Mouse (Mus musculus) limb, embryonic 11.5 days (tissue): Measurements from ENCODE around the gene Arl2bp. TPM values are rescaled to one million over a fixed set of nuclear protein-coding genes. Genes with fewer than 3 reads are reported as not detected.
A peak's percentile ranks its signal among the peaks of the same experiment; 100 is the strongest.

Source experiments
- ATAC-seq: fragments of 200-750 bp; cut with Nextera tagmentation; 2 replicates; pipeline ENCODE4 v1.8.0; 2017; ENCODE audit warnings: low read depth; ENCODE audit not compliant: insufficient number of reproducible peaks, low FRiP score, low TSS enrichment
- DNase-seq: peaks from one replicate; pipeline ENCODE4 v3.0.0-alpha.2; 2015; ENCODE audit warnings: low spot score
- H3K27ac ChIP-seq: fragments of 300-500 bp; sonication (generic); replicated peaks from 2 replicates; pipeline ENCODE4 v1.5.1; 2014; ENCODE audit warnings: low read depth, mild to moderate bottlenecking, low read length
- H3K27me3 ChIP-seq: fragments of 300-500 bp; sonication (generic); 2 replicates; pipeline ENCODE4 v1.6.1; 2014; ENCODE audit warnings: mild to moderate bottlenecking, low read length, mixed read lengths; ENCODE audit not compliant: control insufficient read depth, insufficient read depth
- H3K36me3 ChIP-seq: fragments of 300-500 bp; sonication (generic); 2 replicates; pipeline ENCODE4 v1.6.1; 2014; ENCODE audit warnings: mild to moderate bottlenecking, low read length, moderate library complexity, mixed read lengths; ENCODE audit not compliant: control insufficient read depth, insufficient read depth
- H3K4me1 ChIP-seq: fragments of 300-500 bp; sonication (generic); 2 replicates; pipeline ENCODE4 v1.6.1; 2014; ENCODE audit warnings: low read length, mixed read lengths; ENCODE audit not compliant: control insufficient read depth, insufficient read depth
- H3K4me2 ChIP-seq: fragments of 300-500 bp; sonication (generic); 2 replicates; pipeline ENCODE4 v1.6.1; 2014; ENCODE audit warnings: low read depth, mild to moderate bottlenecking, moderate library complexity; ENCODE audit not compliant: severe bottlenecking
- H3K4me3 ChIP-seq: fragments of 300-500 bp; sonication (generic); 2 replicates; pipeline ENCODE4 v1.5.1; 2014; ENCODE audit warnings: low read depth, low read length
- H3K9ac ChIP-seq: fragments of 300-500 bp; sonication (generic); 2 replicates; pipeline ENCODE4 v1.6.1; 2014; ENCODE audit warnings: mild to moderate bottlenecking, low read length
- H3K9me3 ChIP-seq: fragments of 300-500 bp; sonication (generic); 2 replicates; pipeline ENCODE4 v1.6.1; 2016; ENCODE audit warnings: low read length; ENCODE audit not compliant: control insufficient read depth
- WGBS: fragments of 180-500 bp; shearing (Covaris S2); extraction: QIAGEN DNeasy Blood & Tissue Kit; methylation state at CpG from one replicate; pipeline ENCODE4 v1.1.7; 2014; 5-methylcytosine and 5-hydroxymethylcytosine counted together
- polyA plus RNA-seq: library from polyadenylated mRNA; unstranded; fragments of >200 nt; fragmentation: Nextera tagmentation; extraction: Ambion mirVana; gene quantifications from 2 replicates; pipeline ENCODE4 v1.2.1, GENCODE M21; 2014

The Arl2bp gene
- polyA plus RNA-seq, 1 experiment from 2014 or later, result 60.6 TPM

DNA sequence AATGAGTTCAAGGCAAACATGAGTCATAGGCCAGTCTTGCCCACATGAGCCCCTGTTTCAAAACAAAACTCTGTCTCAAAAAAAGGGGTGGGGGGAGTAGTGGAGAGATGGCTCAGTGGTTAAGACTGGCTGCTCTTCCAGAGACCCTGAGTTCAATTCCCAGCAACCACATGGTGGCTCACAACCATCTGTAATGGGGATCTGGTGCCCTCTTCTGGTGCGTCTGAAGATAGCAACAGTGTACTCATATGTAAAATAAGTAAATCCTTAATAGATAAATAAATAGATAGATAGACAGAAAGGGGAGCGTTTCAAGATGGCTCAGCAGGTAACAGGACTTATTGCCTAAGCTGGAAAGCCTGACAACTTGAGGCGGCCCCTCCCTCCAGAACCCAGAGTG is 14.0 kb downstream of the Arl2bp start:
- Histone ChIP-seq H3K9ac (no peak overlapping the region), H3K9me3 (no peaks in the 10 kb centered on the region; the same call in 1 of the 2 replicates), H3K4me2 (no peak overlapping the region), H3K4me3 (no peak overlapping the region), H3K4me1 (no peaks in the 10 kb centered on the region), H3K27me3 (no peaks in the 10 kb centered on the region), H3K36me3 (no peaks in the 10 kb centered on the region), H3K27ac (no peak overlapping the region)
- DNase-seq (no peak), ATAC-seq (no peak)
- WGBS, result 85% methylated on average over 3 of the region's 3 CpGs

DNA sequence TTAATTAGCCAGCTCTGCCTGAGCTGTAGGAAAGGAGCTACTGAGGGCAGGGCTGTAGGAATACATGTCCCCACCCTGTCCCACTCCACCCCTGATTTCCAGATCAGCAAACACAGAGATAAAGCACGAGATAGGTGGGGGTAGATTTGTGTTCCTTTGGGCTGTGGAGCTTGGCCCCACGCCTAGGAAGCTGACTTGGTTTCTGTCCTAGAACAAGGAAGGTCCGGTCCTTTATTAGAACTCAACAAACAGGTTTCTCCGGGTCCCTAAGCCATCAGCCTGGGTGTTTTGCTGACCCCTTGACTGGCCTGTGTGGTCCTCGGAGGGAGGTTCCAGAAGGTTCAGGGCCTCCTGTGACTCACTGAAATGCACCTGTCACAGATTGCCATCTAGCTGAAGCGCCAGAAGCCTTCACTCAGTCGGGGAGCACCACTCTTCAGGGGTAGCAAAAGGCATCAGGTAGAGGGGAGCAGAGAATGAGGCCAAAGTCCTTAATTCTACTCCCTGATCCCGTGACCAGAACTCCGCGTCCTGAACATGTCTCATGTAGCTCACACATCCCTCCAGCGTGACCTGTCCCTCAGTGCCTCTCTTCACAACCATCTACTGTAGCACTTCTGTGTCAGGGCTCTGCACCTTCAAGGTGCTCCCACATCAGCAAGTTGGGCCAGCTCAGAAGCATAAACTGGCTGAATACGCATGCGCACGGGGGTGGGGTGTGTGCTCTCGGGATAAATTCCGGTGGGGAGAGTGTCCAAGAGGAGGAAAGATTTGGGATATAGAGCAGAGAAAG is 16.5 kb downstream of the Arl2bp start:
- WGBS, result 80% methylated on average over 16 of the region's 16 CpGs
- Histone ChIP-seq H3K4me1 (no peaks in the 10 kb centered on the region), H3K9ac (no peak overlapping the region), H3K27me3 (no peaks in the 10 kb centered on the region), H3K4me3 (no peak overlapping the region), H3K4me2 (no peak overlapping the region), H3K27ac (no peak overlapping the region), H3K36me3 (no peaks in the 10 kb centered on the region), H3K9me3 (no peaks in the 10 kb centered on the region; the same call in 1 of the 2 replicates)
- ATAC-seq (no peak), DNase-seq (no peak)

DNA sequence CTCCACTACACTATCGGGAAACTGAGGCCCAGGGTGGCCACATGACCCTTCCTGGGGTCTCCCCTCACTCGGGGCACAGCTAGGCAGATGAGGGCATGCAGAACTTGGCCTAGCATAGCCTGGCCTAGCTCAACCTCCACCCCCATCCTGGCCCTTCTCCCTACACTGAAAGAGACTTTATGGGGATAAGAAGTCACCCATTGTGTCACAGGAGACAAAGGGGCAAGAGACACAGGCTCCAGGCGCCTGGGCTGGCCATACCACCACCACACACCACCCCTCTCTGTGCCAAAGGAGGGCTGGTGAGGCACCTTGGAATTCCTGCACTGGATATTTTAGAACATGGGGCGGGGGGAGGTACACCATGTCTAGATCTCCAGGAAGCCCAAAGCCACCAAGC is 17.9 kb downstream of the Arl2bp start:
- no peak for ATAC-seq

DNA sequence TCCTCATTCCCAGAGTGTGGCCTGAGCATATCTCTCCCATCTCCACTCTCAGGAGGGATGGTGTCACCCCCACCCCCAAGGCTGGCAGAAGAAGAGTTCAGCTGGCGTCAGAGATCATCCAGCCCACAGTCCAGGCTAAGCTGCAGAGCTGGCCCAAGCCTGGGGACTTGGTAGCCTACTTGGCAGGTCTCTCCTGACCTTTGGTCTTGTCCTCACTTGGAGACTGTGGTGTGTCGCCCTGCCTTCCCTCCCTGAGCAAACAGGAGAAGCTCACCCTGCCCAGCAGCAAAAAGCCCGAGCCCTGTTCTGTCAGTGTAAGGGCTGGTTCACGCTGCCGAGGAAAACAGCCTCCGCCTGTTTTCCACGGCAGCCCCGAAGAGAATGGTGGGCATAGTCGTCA is 19.6 kb downstream of the Arl2bp start:
- Histone ChIP-seq H3K9me3 (no peaks in the 10 kb centered on the region), H3K36me3 (no peaks in the 10 kb centered on the region), H3K27ac (no peak overlapping the region), H3K27me3 (no peaks in the 10 kb centered on the region), H3K9ac (no peak overlapping the region), H3K4me2 (no peak overlapping the region), H3K4me3 (no peak overlapping the region), H3K4me1 (no peaks in the 10 kb centered on the region)
- 67% methylated on average over 9 of the region's 9 CpGs for WGBS
- DNase-seq (no peak), ATAC-seq (no peak)

More for the DNA sequence above, 17.9 kb downstream of the Arl2bp start:
- no peak overlapping the region for H3K4me3 ChIP-seq
- no peaks in the 10 kb centered on the region for H3K4me1 ChIP-seq
- H3K4me2 ChIP-seq, result no peak overlapping the region
- H3K27ac ChIP-seq, result no peak overlapping the region
- DNase-seq, result no peak
- H3K9me3 ChIP-seq, result no peaks in the 10 kb centered on the region; the same call in 1 of the 2 replicates
- H3K36me3 ChIP-seq, result no peaks in the 10 kb centered on the region
- no peaks in the 10 kb centered on the region for H3K27me3 ChIP-seq
- no peak overlapping the region for H3K9ac ChIP-seq
- 80% methylated on average over 4 of the region's 4 CpGs for WGBS

DNA sequence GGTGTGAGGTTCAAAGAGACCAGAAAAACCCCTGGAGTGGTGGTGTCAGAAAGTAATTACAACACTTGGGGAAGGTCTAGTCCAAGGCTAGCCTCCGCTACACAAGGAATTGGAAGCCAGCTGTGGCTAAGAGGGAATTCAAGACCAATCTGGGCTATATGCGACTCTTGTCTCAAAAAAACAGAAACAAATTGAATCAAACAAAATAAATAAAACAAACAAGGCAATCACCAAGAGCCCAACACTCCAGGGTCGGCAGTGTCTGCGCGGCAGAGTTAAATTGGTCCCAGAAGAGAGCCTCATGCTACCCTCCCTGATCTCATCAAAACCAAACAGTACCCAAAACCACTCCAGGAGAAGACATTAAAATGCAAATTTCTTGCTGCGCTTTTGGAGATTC is 28.3 kb downstream of the Arl2bp start:
- Histone ChIP-seq H3K4me3 (no peak overlapping the region), H3K9ac (no peak overlapping the region), H3K36me3 (no peaks in the 10 kb centered on the region), H3K4me2 (no peak overlapping the region), H3K9me3 (no peaks in the 10 kb centered on the region), H3K4me1 (peaks cover 3% of the 10 kb centered on the region; the same call in 1 of the 2 replicates), H3K27ac (no peak overlapping the region), H3K27me3 (peaks cover 48% of the 10 kb centered on the region)
- DNase-seq (no peak), ATAC-seq (no peak)
- WGBS, result 3% methylated on average over 6 of the region's 6 CpGs

DNA sequence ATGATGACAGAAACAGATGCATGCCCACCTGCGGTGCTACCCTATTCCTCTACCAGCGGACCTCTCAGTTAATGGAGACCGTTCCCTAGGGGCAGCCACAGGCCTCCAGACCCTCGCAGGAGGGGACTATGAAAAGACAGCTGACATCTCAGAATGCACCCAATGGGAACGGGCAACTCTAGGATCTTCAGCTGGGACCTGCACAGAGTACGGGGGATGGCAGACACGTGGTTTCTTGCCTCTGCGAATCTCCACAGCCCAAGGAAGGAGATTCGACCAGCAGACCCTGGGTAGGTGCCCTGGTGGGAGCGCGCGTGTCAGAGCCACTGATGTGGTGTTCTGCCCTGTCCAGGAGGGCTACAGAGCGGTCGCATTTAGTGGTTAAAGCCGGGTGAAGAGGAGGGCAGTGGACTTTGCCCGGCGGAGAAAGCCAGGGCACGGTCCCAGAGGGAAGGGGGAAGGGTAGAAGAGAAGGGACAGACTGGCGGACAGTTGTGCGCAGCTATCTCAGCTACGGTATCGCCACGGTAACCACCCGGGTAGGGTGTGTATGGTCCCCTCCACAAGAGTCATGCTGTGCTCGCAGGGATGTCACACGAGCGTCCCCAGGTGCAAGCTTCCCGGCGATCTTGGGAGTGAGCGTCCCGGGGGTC is 29.1 kb downstream of the Arl2bp start:
- ATAC-seq (peak; percentile 31; the same call in 1 of the 2 replicates), DNase-seq (peak; percentile 41)
- H3K27me3 ChIP-seq, result peaks cover 48% of the 10 kb centered on the region

DNA sequence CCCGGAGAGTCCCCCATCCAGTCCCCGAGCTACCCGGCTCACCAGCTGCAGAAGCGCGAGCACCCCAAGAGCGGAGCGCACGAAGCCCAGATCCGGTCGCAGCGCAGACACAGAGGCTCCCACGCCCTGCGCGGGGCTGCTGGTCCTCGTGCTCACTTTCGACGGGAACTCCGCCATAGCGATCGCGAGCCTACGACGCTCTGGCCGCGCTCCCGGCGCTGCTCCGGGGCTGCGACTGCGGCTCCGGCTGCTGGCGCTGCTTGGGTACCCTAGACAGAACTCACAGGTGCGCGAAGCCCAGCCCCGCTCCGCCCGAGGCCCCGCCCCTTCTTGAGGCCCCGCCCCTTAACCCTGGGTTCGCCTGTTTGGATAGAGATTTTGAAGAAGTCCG is 29.6 kb downstream of the Arl2bp start, which contains the start of gene Pllp:
Gene Pllp, minus strand, starts transcription at position 285 of the 391 bp plus-strand sequence.
- Histone ChIP-seq H3K4me3 (peak within 1 kb of the TSS; percentile 37), H3K4me1 (peaks cover 3% of the 10 kb centered on the region; the same call in 1 of the 2 replicates), H3K9ac (no peak within 1 kb of the TSS), H3K27ac (no peak within 1 kb of the TSS), H3K36me3 (no peaks in the 10 kb centered on the region), H3K4me2 (peak within 1 kb of the TSS; percentile 64), H3K27me3 (peaks cover 48% of the 10 kb centered on the region), H3K9me3 (no peaks in the 10 kb centered on the region)
- ATAC-seq (peak; percentile 70), DNase-seq (peak; percentile 68)
- under 1% methylated on average over 41 of the region's 41 CpGs for WGBS

More for the DNA sequence above, 29.1 kb downstream of the Arl2bp start:
- Histone ChIP-seq H3K4me1 (peaks cover 3% of the 10 kb centered on the region; the same call in 1 of the 2 replicates), H3K27ac (no peak overlapping the region), H3K36me3 (no peaks in the 10 kb centered on the region), H3K4me2 (peak overlapping the region; percentile 64), H3K4me3 (peak overlapping the region; percentile 37), H3K9me3 (no peaks in the 10 kb centered on the region), H3K9ac (no peak overlapping the region)
- WGBS, result under 1% methylated on average over 31 of the region's 31 CpGs

DNA sequence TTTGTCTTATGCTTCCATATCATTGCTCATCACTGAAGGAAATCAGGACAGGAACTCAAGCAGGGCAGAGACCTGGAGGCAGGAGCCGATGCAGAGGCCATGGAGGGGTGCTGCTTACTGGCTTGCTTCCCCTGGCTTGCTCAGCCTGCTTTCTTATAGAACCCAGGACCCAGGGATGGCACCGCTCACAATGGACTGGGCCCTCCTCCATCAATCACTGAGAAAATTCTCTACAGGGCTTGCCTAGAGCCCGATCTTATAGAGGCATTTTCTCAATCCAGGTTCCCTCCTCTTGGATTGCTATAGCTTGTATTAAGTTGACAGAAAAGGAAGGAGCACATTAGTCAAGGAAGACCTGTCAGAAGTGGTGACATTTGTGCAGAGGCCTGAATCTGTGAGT is 30.2 kb downstream of the Arl2bp start:
- H3K4me2 ChIP-seq, result no peak overlapping the region

More for the DNA sequence above, 30.2 kb downstream of the Arl2bp start:
- Histone ChIP-seq H3K9ac (no peak overlapping the region), H3K4me3 (no peak overlapping the region), H3K4me1 (peaks cover 3% of the 10 kb centered on the region; the same call in 1 of the 2 replicates), H3K9me3 (no peaks in the 10 kb centered on the region), H3K27me3 (peaks cover 48% of the 10 kb centered on the region), H3K27ac (no peak overlapping the region), H3K36me3 (no peaks in the 10 kb centered on the region)
- WGBS, result 47% methylated on average over 3 of the region's 3 CpGs
- ATAC-seq (no peak), DNase-seq (no peak)
